Mouse (Mus musculus) limb, embryonic 12.5 days (tissue): ENCODE results near the gene Npc1l1. TPM values are rescaled to one million over a fixed set of nuclear protein-coding genes. Genes with fewer than 3 reads are reported as not detected.
A peak's percentile ranks its signal among the peaks of the same experiment; 100 is the strongest.

Experiments
- ATAC-seq: fragments of 200-750 bp; cut with Nextera tagmentation; 2 replicates; pipeline ENCODE4 v1.8.0; 2017; ENCODE audit warnings: low read depth, moderate TSS enrichment; ENCODE audit not compliant: insufficient number of reproducible peaks, insufficient read depth, low FRiP score, low TSS enrichment
- H3K27ac ChIP-seq: fragments of 300-500 bp; sonication (generic); 2 replicates; pipeline ENCODE4 v1.5.1; 2016; ENCODE audit warnings: mild to moderate bottlenecking, moderate library complexity
- H3K27me3 ChIP-seq: fragments of 300-500 bp; sonication (generic); 2 replicates; pipeline ENCODE4 v1.6.1; 2016; ENCODE audit warnings: mild to moderate bottlenecking, moderate library complexity
- H3K36me3 ChIP-seq: fragments of 300-500 bp; sonication (generic); 2 replicates; pipeline ENCODE4 v1.6.1; 2016; ENCODE audit warnings: mild to moderate bottlenecking, moderate library complexity
- H3K4me1 ChIP-seq: fragments of 300-500 bp; sonication (generic); replicated peaks from 2 replicates; pipeline ENCODE4 v1.6.1; 2016
- H3K4me2 ChIP-seq: fragments of 300-500 bp; sonication (generic); 2 replicates; pipeline ENCODE4 v1.6.1; 2016; ENCODE audit warnings: mild to moderate bottlenecking, moderate library complexity
- H3K4me3 ChIP-seq: fragments of 300-500 bp; sonication (generic); replicated peaks from 2 replicates; pipeline ENCODE4 v1.5.1; 2016; ENCODE audit warnings: mild to moderate bottlenecking
- H3K9ac ChIP-seq: fragments of 300-500 bp; sonication (generic); replicated peaks from 2 replicates; pipeline ENCODE4 v1.6.1; 2016; ENCODE audit warnings: mild to moderate bottlenecking, moderate library complexity
- H3K9me3 ChIP-seq: fragments of 300-500 bp; sonication (generic); 2 replicates; pipeline ENCODE4 v1.6.1; 2016; ENCODE audit warnings: mild to moderate bottlenecking, moderate library complexity
- WGBS: fragments of 180-500 bp; shearing (Covaris S2); methylation state at CpG from one replicate; pipeline ENCODE4 v1.1.7; 2016; 5-methylcytosine and 5-hydroxymethylcytosine counted together
- polyA plus RNA-seq: library from polyadenylated mRNA; unstranded; fragments of >200 nt; fragmentation: Nextera tagmentation; extraction: Ambion mirVana; gene quantifications from 2 replicates; pipeline ENCODE4 v1.2.1, GENCODE M21; 2016

Npc1l1 gene
- polyA plus RNA-seq, 1 experiment from 2014 or later: not detected

- no peaks in the 10 kb centered on the region; the same call in 1 of the 2 replicates for H3K27me3 ChIP-seq
- no peaks in the 10 kb centered on the region for H3K4me1 ChIP-seq
- peaks cover 9% of the 10 kb centered on the region; the same call in 1 of the 2 replicates for H3K9me3 ChIP-seq
- no peak overlapping the region for H3K27ac ChIP-seq
- WGBS: 81% methylated on average over 2 of the region's 2 CpGs
- H3K9ac ChIP-seq: no peak overlapping the region
- no peak for ATAC-seq
- H3K4me3 ChIP-seq: no peak overlapping the region
- H3K4me2 ChIP-seq: no peak overlapping the region
- H3K36me3 ChIP-seq: no peaks in the 10 kb centered on the region
These were observed 22.9 kb downstream of the Npc1l1 start for GRCm38 (mm10) chr11:6207090-6207489.

GRCm38 (mm10) chr11:6200570-6200969 lies 29.4 kb downstream of the Npc1l1 start:
- Histone ChIP-seq H3K4me1 (peaks cover 12% of the 10 kb centered on the region), H3K27ac (peak overlapping the region; percentile 95; the same call in 1 of the 2 replicates), H3K4me3 (peak overlapping the region; percentile 96), H3K9me3 (peaks cover 6% of the 10 kb centered on the region; the same call in 1 of the 2 replicates), H3K27me3 (no peaks in the 10 kb centered on the region), H3K9ac (peak overlapping the region; percentile 93), H3K36me3 (no peaks in the 10 kb centered on the region), H3K4me2 (peak overlapping the region; percentile 93)
- ATAC-seq: no peak
- WGBS: 24% methylated on average over 9 of the region's 9 CpGs

- Histone ChIP-seq H3K4me2 (peak within 1 kb of the TSS; percentile 93), H3K4me1 (peaks cover 12% of the 10 kb centered on the region), H3K27me3 (no peaks in the 10 kb centered on the region), H3K9ac (peak within 1 kb of the TSS; percentile 93), H3K36me3 (no peaks in the 10 kb centered on the region), H3K4me3 (peak within 1 kb of the TSS; percentile 96), H3K27ac (peak within 1 kb of the TSS; percentile 95), H3K9me3 (0 out of 2 replicates have a peak, but pooled peaks cover 1% of the 10 kb centered on the region)
- peak; percentile 95 for ATAC-seq
- WGBS: under 1% methylated on average over 39 of the region's 39 CpGs
These were observed 29.8 kb downstream of the Npc1l1 start, which contains the start of gene Nudcd3 for GRCm38 (mm10) chr11:6200087-6200569. Nudcd3 (minus strand) TSS chr11:6200415.

- H3K9me3 ChIP-seq: no peaks in the 10 kb centered on the region
- peak; percentile 71 for ATAC-seq
- 1% methylated on average over 35 of the region's 35 CpGs for WGBS
- peaks cover 12% of the 10 kb centered on the region for H3K4me1 ChIP-seq
- H3K9ac ChIP-seq: peak within 1 kb of the TSS; percentile 93
- peak within 1 kb of the TSS; percentile 95 for H3K27ac ChIP-seq
- no peaks in the 10 kb centered on the region for H3K27me3 ChIP-seq
- peak within 1 kb of the TSS; percentile 93 for H3K4me2 ChIP-seq
- no peaks in the 10 kb centered on the region for H3K36me3 ChIP-seq
- peak within 1 kb of the TSS; percentile 96 for H3K4me3 ChIP-seq
These were observed 30.4 kb downstream of the Npc1l1 start, which contains the start of gene A730071L15Rik for GRCm38 (mm10) chr11:6199410-6200086. A730071L15Rik (plus strand) TSS chr11:6200029.

- Histone ChIP-seq H3K4me3 (peak overlapping the region; percentile 96), H3K27ac (no peak overlapping the region), H3K9me3 (no peaks in the 10 kb centered on the region), H3K27me3 (no peaks in the 10 kb centered on the region), H3K4me1 (peaks cover 12% of the 10 kb centered on the region), H3K4me2 (peak overlapping the region; percentile 93), H3K36me3 (peaks cover 6% of the 10 kb centered on the region; the same call in 1 of the 2 replicates), H3K9ac (no peak overlapping the region)
- 89% methylated on average over 4 of the region's 4 CpGs for WGBS
- ATAC-seq: no peak
These were observed 31.5 kb downstream of the Npc1l1 start for GRCm38 (mm10) chr11:6198449-6198848.

- Histone ChIP-seq H3K4me1 (peaks cover 12% of the 10 kb centered on the region), H3K27ac (no peak overlapping the region), H3K4me3 (no peak overlapping the region), H3K9me3 (no peaks in the 10 kb centered on the region), H3K36me3 (peaks cover 21% of the 10 kb centered on the region), H3K27me3 (no peaks in the 10 kb centered on the region), H3K4me2 (no peak overlapping the region), H3K9ac (no peak overlapping the region)
- ATAC-seq: no peak
- 92% methylated on average over 8 of the region's 8 CpGs for WGBS
These were observed 33.2 kb downstream of the Npc1l1 start for GRCm38 (mm10) chr11:6196780-6197179.

GRCm38 (mm10) chr11:6187878-6188277 lies 42.1 kb downstream of the Npc1l1 start:
- no peak overlapping the region for H3K4me2 ChIP-seq
- no peak overlapping the region for H3K27ac ChIP-seq
- ATAC-seq: no peak
- WGBS: 18% methylated on average over 2 of the region's 2 CpGs
- H3K9me3 ChIP-seq: no peaks in the 10 kb centered on the region
- no peak overlapping the region for H3K9ac ChIP-seq
- peaks cover 40% of the 10 kb centered on the region for H3K36me3 ChIP-seq
- no peaks in the 10 kb centered on the region for H3K27me3 ChIP-seq
- H3K4me1 ChIP-seq: peaks cover 11% of the 10 kb centered on the region
- H3K4me3 ChIP-seq: no peak overlapping the region

- H3K4me3 ChIP-seq: no peak overlapping the region
- peaks cover 35% of the 10 kb centered on the region for H3K36me3 ChIP-seq
- no peaks in the 10 kb centered on the region for H3K27me3 ChIP-seq
- no peak for ATAC-seq
- no peak overlapping the region for H3K4me2 ChIP-seq
- no peak overlapping the region for H3K9ac ChIP-seq
- peaks cover 11% of the 10 kb centered on the region for H3K4me1 ChIP-seq
- WGBS: 97% methylated on average over 3 of the region's 3 CpGs
- no peaks in the 10 kb centered on the region for H3K9me3 ChIP-seq
- H3K27ac ChIP-seq: no peak overlapping the region
These were observed 42.5 kb downstream of the Npc1l1 start for GRCm38 (mm10) chr11:6187399-6187798.

- Histone ChIP-seq H3K36me3 (peaks cover 9% of the 10 kb centered on the region; the same call in 1 of the 2 replicates), H3K4me2 (no peak overlapping the region), H3K27ac (no peak overlapping the region), H3K9me3 (no peaks in the 10 kb centered on the region), H3K4me3 (no peak overlapping the region), H3K9ac (no peak overlapping the region), H3K4me1 (peaks cover 12% of the 10 kb centered on the region), H3K27me3 (no peaks in the 10 kb centered on the region)
- ATAC-seq: no peak
- WGBS: 62% methylated on average over 11 of the region's 11 CpGs
These were observed 45.6 kb downstream of the Npc1l1 start for GRCm38 (mm10) chr11:6184202-6184935.

GRCm38 (mm10) chr11:6183246-6183645 lies 46.7 kb downstream of the Npc1l1 start:
- 79% methylated on average over 2 of the region's 2 CpGs for WGBS
- no peak for ATAC-seq
- Histone ChIP-seq H3K27ac (no peak overlapping the region), H3K27me3 (no peaks in the 10 kb centered on the region), H3K4me1 (peaks cover 21% of the 10 kb centered on the region), H3K9me3 (no peaks in the 10 kb centered on the region), H3K36me3 (peaks cover 6% of the 10 kb centered on the region; the same call in 1 of the 2 replicates), H3K9ac (no peak overlapping the region), H3K4me3 (no peak overlapping the region), H3K4me2 (no peak overlapping the region)

- H3K4me3 ChIP-seq: no peak overlapping the region
- no peaks in the 10 kb centered on the region for H3K36me3 ChIP-seq
- no peak overlapping the region for H3K27ac ChIP-seq
- ATAC-seq: no peak
- H3K4me2 ChIP-seq: no peak overlapping the region
- no peaks in the 10 kb centered on the region for H3K27me3 ChIP-seq
- no peaks in the 10 kb centered on the region for H3K9me3 ChIP-seq
- H3K9ac ChIP-seq: no peak overlapping the region
- peaks cover 21% of the 10 kb centered on the region for H3K4me1 ChIP-seq
- 66% methylated on average over 6 of the region's 6 CpGs for WGBS
These were observed 49.0 kb downstream of the Npc1l1 start for GRCm38 (mm10) chr11:6180811-6181399.
